Mouse (Mus musculus): Measurements from ENCODE around the gene Zfp980. TPM values are rescaled to one million over a fixed set of nuclear protein-coding genes. Genes with fewer than 3 reads are reported as not detected.
"Not testable (repeated sequence)": the region's sequence is repeated elsewhere in the genome, so short reads cannot be mapped to it uniquely, and the experiment has no call there.

Gene Zfp980
- under 1 TPM in 1 of 2 experiments, not detected in 1; 0.54 TPM for total RNA-seq (2021)
- long read RNA-seq, experiment 1: 0 reads
- long read RNA-seq, experiment 2: 0 reads

DNA sequence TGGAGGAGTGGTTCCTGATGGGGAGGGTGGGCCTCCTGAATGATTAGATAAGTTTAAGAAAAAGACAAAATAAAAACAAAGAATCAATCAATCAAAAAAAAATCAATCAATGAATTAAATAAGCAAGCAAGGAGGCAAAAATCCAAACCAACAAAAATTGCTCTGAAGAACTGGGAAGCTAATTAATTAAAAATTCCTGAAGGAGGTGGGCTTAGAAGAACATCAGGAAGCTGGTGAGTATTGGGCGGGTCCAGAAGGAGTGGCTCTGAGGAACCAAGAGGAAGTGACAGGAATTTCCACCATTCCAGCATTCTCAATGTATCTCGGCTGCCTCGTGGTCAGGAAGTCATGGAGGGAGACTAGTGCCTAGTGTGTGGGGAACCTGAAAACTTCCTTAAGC lies at the start of gene Zfp980:
TSS of gene Zfp980 (plus strand) at position 301 of the 400 bp plus-strand sequence.
- H3K27ac ChIP-seq; DNase-seq (ENCODE audit: extremely low spot score in 1 of 2, low spot score in 2 of 2); intact Hi-C loops (cut with DNase I); H3K4me3 ChIP-seq: not testable (repeated sequence)

DNA sequence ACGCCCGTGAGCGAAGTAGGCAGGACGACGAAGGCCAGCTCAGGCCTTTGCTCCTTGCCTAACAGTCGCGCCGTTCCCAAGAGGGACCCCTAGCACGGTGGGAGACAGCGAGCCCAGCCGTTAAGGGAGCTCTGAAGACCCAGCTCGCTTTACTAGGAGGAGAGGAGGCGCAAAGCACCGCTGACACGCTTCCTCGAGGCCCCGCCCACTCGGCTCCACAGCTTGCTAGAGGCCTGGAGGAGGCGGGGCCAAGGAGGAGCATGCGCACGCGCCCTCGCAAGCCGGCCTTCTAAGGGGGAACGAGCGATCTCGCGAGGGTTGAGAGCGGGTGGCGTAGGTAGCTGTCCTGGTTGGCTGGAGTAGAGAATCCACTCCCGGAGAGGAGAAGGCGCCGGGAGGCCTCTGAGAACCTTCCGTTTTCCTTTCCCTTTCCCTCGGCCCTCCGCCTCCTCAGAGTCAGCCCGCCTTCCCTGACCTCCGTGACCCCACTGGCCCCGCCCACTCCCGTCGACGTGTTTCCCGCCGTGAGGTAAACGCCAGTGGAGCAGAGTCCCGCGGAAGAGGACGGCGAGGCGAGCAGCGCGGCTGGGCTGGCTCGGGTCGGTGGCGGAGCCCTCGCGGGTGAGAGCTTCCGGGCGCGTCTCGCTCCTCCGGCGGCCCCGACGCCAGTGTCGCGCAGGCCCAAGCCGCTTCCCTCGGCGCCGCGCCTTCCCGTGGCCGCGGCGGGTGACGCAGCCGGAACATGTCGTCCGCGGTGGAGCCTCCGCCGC lies 29.9 kb upstream of the Zfp980 start:
- H3K4me3 ChIP-seq; DNase-seq (ENCODE audit: extremely low spot score in 1 of 2, low spot score in 2 of 2); H3K27ac ChIP-seq; intact Hi-C loops (cut with DNase I): not testable (repeated sequence)

DNA sequence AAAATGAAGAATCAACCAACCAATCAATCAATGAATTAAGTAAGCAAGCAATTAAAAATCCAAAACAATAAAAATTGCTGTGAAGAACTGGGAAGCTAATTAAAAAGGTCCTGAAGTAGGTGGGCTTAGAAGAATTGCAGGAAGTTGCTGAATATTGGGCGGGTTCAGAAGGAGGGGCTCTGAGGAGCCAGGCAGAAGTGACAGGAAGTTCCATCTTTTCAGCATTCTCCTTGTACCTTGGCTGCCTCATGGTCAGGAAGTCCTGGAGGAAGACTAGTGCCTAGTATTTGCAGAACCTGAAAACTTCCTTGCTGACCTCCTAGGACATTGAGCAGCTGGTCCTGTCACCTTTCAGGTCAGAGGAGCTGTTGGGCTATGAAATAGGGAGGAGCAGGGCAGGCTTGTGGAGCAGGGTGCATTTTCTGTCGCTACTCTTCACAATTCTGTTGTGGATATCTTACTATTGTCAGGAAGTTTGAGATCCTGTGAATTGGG lies 3.8 kb downstream of the Zfp980 start:
- DNase-seq (ENCODE audit: extremely low spot score in 1 of 2, low spot score in 2 of 2): peak in 1 of 2 experiments; percentile 9
- H3K4me3 ChIP-seq; H3K27ac ChIP-seq; intact Hi-C loops (cut with DNase I): not testable (repeated sequence)

DNA sequence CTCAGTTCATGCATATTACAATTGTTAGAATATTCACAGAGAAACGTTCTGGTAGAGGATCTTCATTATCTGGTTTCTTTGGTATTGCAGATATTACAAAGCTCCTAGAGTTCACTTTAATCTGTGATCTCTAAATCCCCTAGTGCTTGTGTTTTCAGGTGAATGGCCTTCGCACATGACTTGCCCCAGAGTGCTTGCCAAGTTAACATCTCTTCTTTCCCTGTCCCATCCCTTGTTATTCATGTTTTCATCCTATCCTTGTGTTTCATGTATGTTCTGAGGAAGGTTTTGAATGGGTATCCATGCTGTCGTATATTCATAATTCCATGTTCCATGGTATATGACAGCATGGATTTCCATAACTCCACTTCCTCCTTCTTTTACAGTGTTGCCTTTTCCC lies 9.7 kb downstream of the Zfp980 start:
- DNase-seq (ENCODE audit: extremely low spot score in 1 of 2, low spot score in 2 of 2): peak in 1 of 2 experiments; percentile 11
- intact Hi-C loops (cut with DNase I); H3K27ac ChIP-seq: not testable (repeated sequence)

DNA sequence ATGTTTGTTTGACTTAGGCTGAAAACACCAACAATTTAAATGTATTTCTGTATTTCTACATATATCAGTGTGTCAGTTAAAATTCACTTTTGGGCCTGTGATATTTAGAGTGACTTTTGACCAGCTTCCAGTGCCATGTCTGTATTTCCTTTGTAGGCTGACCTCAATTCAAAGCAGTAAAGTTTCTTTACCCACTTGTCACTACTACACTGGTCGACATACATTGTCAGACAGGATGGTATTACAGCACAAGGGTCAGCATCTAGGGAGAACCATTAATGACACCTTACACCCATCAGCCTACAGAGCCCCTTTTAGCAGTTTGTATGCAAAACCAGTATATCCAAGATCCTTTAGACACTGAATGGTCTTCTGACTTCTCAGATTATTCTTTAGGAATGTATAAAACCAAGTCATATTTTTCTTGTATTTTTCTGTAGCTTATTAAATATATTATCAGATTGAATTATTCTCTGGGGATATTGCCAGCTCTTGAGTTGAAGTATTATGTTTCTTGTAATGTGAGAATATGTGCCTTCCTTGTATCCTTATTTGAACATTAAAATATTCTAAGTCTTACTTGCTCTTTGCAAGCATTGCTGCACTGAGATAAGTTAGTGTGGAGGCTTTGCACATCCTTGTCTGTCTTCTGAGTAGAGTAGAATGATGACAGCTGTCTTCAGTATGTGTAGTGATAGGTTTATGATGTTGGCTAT lies 10.3 kb downstream of the Zfp980 start:
- intact Hi-C loops (cut with DNase I); H3K27ac ChIP-seq; DNase-seq (ENCODE audit: extremely low spot score in 1 of 2, low spot score in 2 of 2); H3K4me3 ChIP-seq: not testable (repeated sequence)

More for the DNA sequence above, 9.7 kb downstream of the Zfp980 start:
- H3K4me3 ChIP-seq: not testable (repeated sequence)

DNA sequence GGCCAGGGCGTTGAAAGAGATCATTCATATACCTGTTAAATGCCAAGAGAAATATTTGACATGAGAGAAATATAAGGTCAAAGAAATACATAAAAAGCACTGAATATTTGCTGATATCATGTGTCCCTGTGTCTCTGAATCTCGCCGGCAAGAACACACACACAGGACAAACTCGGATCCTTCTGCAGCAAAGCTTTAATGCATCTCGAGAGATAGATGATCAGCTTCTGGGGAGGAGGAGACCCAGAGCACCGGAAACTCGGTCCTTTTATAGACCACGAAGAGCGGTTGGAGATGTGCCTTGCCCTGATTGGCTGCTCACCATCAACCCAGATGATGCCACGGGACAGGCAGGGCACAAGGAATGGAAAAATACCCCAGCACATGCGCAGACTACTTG lies 11.5 kb downstream of the Zfp980 start:
- H3K4me3 ChIP-seq; H3K27ac ChIP-seq; DNase-seq (ENCODE audit: extremely low spot score in 1 of 2, low spot score in 2 of 2); intact Hi-C loops (cut with DNase I): not testable (repeated sequence)

DNA sequence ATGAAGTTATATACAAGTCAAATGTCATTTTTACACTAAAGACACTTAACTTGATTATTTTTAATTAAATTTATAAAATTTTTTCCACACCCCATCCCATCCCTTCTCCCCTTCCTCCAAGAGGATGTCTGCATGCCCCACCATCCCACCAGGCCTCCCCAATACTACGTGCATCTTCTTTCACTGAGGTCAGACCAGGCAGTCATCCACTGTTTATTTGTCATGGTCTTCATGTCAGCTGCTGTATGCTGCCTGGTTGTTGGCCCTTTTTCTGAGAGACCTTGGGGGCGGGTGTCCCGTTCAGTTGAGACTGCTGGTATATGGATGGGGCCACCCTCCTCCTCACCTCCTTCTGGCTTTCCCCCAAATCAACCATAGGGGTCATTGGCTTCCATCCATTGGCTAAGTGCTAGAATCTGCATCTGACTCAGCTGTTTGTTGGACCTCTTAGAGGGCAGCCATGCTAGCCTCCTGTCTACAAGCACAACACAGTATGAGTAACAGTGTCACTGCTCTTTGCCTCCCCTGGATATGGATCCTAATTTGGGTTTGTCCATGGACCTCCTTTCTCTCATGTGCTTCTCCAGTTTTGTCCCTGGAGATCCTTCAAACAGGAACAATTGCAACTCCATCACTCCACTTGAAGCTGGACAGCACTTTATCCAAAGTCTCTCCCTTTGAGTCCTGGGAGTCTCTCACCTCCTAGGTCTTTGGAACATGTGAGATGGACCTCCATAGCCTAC lies 12.7 kb downstream of the Zfp980 start:
- intact Hi-C loops (cut with DNase I); H3K27ac ChIP-seq; DNase-seq (ENCODE audit: extremely low spot score in 1 of 2, low spot score in 2 of 2); H3K4me3 ChIP-seq: not testable (repeated sequence)

DNA sequence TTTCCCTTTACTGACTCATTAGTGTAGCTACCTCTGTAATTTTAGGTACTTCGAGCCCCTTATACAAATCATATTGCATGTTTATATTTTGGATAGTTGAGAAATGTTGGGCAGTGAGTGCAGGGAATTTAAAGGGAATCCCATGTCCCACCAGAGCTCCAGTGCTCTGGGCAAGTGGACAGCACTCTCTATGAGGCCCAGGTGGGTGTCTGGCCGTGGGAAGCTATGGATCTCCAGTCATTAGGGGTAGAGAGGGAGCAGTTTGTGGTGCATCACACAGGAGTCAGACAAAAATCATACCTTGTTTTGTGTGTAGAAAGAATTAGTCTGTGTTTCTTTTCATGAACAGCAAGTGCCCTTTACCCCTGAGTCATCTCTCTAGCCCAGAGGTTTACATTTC lies 15.6 kb downstream of the Zfp980 start:
- H3K4me3 ChIP-seq; H3K27ac ChIP-seq; intact Hi-C loops (cut with DNase I); DNase-seq (ENCODE audit: extremely low spot score in 1 of 2, low spot score in 2 of 2): not testable (repeated sequence)

DNA sequence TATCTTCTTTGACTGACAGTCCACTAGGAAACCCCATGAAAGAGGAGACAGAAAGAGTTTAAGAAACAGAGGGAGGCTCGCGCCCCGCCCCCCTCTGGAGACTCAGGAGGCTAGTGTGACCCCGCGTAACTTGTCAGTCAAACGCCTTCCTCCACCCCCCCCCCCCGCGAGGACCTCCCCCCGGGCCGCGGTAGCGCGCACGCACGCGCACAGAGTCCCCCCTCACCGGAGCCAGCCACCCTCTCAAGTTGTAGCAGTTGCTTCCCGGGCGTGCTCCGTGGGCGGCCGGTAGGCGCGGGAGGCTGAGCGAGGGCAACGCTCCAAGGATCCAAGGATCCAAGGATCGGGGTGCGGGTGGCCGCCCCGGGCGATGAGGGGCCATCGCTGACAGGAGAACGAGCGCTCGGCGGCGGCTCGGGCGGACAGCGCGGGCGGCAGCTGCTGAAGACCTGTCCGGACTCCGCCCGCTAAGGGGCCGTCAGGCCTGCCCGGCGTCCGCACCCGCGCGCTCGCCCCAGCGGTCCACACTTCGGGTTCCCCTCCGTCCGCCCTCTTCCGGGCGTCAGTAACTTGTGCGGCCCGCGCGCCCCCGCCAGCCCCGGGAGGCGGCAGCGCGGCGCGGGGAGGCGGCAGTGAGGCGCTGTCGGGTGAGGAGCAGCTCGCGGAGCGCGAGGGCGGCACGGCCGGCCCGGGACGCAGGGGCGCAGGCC lies 74.6 kb downstream of the Zfp980 start:
- H3K4me3 ChIP-seq; intact Hi-C loops (cut with DNase I); H3K27ac ChIP-seq: not testable (repeated sequence)
- peak; percentile 3 to 5 for DNase-seq (ENCODE audit: extremely low spot score in 1 of 2, low spot score in 2 of 2)

DNA sequence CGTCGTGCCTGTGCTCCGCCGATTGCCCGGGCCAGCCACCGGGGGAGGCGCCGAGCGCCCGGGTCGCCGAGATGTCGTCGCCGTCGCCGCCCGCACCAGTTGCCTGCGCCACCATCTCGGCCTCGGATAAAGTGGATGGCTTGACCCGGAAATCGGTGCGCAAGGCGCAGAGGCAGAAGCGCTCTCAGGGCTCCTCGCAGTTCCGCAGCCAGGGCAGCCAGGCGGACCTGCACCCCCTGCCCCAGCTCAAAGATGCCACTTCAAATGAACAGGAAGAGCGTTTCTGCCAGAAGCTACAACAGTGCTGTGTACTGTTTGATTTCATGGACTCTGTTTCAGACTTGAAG lies 75.1 kb downstream of the Zfp980 start:
- H3K4me3 ChIP-seq; H3K27ac ChIP-seq; DNase-seq (ENCODE audit: extremely low spot score in 1 of 2, low spot score in 2 of 2); intact Hi-C loops (cut with DNase I): not testable (repeated sequence)

Other genes starting within 250 kb of the Zfp980 start
- under 1 TPM; 0.14 to 0.26 TPM for gene Zfp990, start 159.9 kb upstream of the Zfp980 start, total RNA-seq (2021)
- gene Gm13212, start 85.5 kb upstream of the Zfp980 start, total RNA-seq (2021): under 1 TPM; 0.23 to 0.26 TPM
- under 1 TPM in 1 of 2 experiments, not detected in 1; 0.96 TPM for gene Zfp986, start 198.1 kb downstream of the Zfp980 start, total RNA-seq (2021)